Mouse (Mus musculus): ENCODE measurements around the gene Apoc2.

Apoc2 gene

DNA sequence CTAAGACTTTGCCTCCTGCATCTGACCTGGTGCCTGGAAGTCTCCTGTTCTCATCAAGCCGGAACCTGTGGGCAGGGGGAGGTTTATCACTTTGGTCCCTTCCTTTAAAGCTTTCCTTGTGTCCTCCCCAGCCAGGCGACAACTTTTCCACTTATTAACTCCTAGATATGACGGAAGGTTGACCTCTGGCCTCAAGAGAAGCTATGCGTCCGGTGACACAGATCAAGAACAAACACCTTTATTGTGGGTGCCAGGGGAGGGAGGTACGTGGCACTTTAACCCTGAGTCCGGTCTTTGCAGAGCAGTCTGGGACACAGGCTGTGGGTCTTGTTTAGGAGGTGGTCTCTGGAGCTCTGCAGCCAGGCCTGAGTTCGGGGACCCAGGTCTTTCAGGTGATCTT, at the start of gene Apoc2:
Apoc2 (minus strand) TSS at position 70 of the 400 bp plus-strand sequence.
- ChIA-PET CTCF (interaction anchor here in 3 of 4 experiments (0.9 to 2.3 kb wide), 3 partner anchors 9 kb away, joined by 5 to 16 read pairs (median 13); no protein-coding TSS in a partner anchor), POLR2A (interaction anchor here in 3 of 4 experiments (0.6 to 3.0 kb wide), 10 partner anchors 9 to 63 kb away, joined by 3 to 29 read pairs (median 4); partner anchors contain the start of genes Apoe (in 1 of the 3) and Tomm40 (in 1 of the 3))

DNA sequence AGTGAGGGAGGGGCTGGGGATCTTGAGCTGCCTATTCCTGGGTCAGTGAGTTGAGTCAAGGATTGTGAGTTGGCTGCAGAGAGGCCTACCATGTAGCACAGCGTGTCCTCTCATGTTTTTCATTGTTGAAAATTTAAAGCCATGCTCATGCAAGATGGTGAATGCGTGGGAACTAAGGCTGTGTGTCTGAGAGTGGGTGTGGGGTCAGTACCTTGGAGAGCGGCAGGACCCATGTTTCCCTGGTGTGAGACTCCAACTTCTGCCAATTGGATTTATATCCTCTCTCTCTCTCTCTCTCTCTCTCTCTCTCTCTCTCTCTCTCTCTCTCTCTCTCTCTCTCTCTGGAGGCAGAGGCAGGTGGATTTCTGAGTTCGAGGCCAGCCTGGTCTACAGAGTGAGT, 48.8 kb upstream of the Apoc2 start:
- POLR2A ChIA-PET: interaction anchor here in 2 of 4 experiments (0.7 to 2.0 kb wide), 4 partner anchors 11 to 61 kb away, joined by 3 to 8 read pairs (median 6); partner anchors contain the start of gene Tomm40 (in 1 of the 2)
- CTCF ChIA-PET: interaction anchor here in 2 of 4 experiments (1.5 to 1.8 kb wide), 2 partner anchors 14 to 58 kb away, joined by 4 read pairs; no protein-coding TSS in a partner anchor

DNA sequence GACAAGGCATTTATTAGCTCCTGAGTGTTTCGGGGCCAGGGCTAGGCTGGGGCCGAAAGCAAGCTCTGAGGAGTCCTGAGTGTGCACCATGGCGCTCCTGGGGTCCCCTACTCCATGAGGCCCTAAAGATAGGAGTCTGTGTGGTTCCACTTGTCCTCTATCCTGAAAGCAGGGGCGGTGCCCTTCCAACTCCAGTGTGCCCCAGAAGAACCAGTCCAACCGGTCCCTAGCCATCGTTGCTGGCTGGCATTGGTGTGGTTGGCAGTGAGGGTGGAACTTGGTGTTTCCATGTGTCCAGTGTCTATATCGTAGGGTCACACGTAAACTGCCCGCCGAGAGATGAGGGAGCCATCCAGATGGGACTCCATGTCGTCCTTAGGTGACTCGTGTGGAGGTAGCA, 46.4 kb upstream of the Apoc2 start:
- ChIA-PET CTCF (interaction anchor here in 1 of 4 experiments (0.8 kb wide), 1 partner anchor 17 kb away, joined by 3 read pairs; no protein-coding TSS in a partner anchor), POLR2A (interaction anchor here in 2 of 4 experiments (0.7 to 19.0 kb wide), 6 partner anchors 9 to 560 kb away, joined by 3 to 415 read pairs (median 8); partner anchors contain the start of genes Tomm40 (in 2 of the 2), Apoc1 (in 1 of the 2) and Apoe (in 1 of the 2))

DNA sequence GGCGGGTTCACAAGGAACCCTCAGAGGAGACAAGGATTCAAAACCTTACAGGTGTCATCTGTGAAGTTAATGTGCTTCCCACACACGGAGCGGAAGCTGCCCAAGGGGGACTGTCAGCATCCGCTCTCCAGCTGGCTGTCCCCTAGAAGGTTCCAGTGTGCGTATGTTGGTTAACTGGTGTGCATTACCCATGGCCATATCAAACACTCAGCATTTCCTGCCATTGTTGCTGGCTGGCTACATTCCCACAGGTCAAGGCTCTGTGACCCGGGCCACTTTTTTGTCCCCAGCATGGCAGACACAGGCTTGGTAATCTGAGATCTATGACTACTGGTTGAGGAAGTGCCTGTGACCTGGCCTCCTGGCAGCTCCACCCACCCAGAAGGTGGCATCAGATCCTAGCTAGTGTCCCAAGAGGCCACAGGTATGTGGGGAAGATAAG, 45.0 kb upstream of the Apoc2 start:
- POLR2A ChIA-PET: interaction anchor here in 3 of 4 experiments (0.7 to 19.0 kb wide), 6 partner anchors 9 to 113 kb away, joined by 3 to 415 read pairs (median 6); partner anchors contain the start of genes Apoc1 (in 1 of the 3) and Apoe (in 1 of the 3)
- CTCF ChIA-PET: interaction anchor here in 1 of 4 experiments (0.9 kb wide), 1 partner anchor 18 kb away, joined by 3 read pairs; no protein-coding TSS in a partner anchor

DNA sequence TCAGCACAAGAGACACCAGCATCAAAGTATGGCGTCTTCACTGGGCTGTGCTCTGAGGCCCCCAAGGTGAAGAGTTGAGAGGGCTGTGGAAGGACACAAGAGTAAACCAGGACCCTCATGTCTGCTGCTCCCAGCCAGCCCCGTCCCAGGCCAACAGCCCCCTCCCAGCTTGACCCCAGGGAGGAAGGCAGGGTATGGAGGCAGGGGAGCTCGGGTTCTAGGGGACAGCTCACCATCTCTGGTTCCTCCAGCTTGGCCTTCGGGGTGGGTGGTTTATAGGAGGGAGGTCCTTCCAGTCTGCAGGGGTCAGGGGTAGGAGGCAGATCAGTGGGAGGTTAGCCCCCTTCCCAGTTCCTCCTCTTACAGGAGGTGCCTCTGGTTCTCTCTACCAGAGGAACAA, 41.5 kb upstream of the Apoc2 start:
- POLR2A ChIA-PET: interaction anchor here in 2 of 4 experiments (0.8 to 19.0 kb wide), 6 partner anchors 13 to 23 kb away, joined by 3 to 415 read pairs (median 27); partner anchors contain the start of genes Apoc1 (in 2 of the 2) and Apoe (in 2 of the 2)
- CTCF ChIA-PET: interaction anchor here in 1 of 4 experiments (0.5 to 0.6 kb wide), 2 partner anchors 126 to 153 kb away, joined by 4 read pairs; no protein-coding TSS in a partner anchor

DNA sequence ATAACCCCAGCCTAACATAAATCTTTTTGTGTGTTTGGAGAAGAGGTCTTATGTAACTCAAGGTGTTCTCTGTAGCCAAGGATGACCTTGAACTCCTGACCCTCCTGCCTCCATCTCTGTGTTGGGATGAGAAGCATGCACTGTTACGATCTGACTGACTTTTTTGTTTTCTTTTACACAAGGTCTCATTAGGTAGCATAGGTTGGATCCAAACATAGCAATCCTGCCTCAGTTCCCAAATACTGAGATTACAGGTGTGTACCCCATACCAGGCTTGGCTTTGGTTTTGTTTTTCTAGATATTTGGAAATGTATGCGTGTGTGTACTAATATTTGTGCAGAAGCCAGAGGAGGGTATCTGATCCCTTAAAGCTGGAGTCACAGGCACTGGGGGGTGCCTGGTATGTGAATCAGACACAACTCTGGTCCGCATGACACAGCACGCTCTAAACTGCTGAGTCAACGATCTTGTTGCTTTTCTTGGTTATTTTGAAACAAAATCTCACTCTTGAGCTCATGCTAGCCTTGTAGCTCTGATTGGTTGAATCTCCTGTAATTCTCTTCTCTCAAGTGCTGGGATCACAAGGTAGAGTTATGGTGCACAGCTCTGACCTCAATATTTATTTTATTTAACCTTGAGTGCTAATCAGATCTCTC, 40.7 kb upstream of the Apoc2 start:
- ChIA-PET CTCF (interaction anchor here in 1 of 4 experiments (0.5 kb wide), 1 partner anchor 154 kb away, joined by 4 read pairs; no protein-coding TSS in a partner anchor), POLR2A (interaction anchor here in 2 of 4 experiments (0.8 to 19.0 kb wide), 6 partner anchors 14 to 23 kb away, joined by 3 to 415 read pairs (median 27); partner anchors contain the start of genes Apoc1 (in 2 of the 2) and Apoe (in 2 of the 2))

DNA sequence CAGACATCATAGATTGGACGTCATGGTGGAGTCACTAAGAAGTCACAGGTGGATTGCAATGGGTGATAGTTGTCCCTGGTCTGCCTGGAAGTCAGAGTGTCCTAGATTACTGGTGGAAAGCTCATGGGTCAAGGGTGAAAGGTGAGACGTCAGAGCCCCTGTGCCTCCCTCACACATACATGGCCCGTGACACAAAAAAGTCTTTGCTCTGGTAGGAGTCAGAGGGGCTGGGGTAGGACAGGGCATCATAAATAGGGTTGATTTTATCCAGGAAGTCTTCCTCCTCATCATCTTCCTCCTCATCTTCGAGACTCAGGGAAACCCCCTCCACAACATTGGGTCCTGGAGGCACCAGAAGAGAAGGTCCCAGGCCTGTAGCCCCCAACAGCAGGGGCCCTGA, 39.6 kb upstream of the Apoc2 start:
- POLR2A ChIA-PET: interaction anchor here in 2 of 4 experiments (0.6 to 19.0 kb wide), 9 partner anchors 11 to 72 kb away, joined by 3 to 415 read pairs (median 12); partner anchors contain the start of genes Apoc1 (in 2 of the 2) and Apoe (in 2 of the 2)

DNA sequence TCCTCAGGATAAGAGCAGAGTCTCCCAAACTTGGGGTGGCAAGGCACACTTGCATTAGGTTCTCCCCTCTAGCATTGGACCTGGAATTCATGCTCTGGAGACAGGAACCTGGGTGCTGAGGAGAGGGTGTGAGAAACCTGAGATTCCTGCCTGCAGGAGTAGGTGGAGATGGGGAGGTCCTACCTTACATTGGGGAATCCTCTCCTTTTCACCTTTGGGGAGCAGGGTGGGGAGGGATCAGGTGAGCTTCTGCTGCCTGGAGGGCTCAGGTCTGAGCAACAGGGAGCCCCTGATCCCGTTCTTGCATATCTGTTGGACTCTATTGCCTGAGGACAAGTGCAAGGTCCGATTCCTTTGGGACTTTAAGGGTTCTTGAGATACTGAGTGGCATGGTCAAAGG, 39.1 kb upstream of the Apoc2 start:
- CTCF ChIA-PET: interaction anchor here in 3 of 4 experiments (0.6 to 5.7 kb wide), 9 partner anchors 17 to 53 kb away, joined by 3 to 103 read pairs (median 5); partner anchors contain the start of genes Apoe (in 1 of the 3), Clptm1 (in 1 of the 3) and Nectin2 (in 1 of the 3)

More for the DNA sequence above, 39.6 kb upstream of the Apoc2 start:
- CTCF ChIA-PET: interaction anchor here in 2 of 4 experiments (0.6 to 2.2 kb wide), 2 partner anchors 18 to 33 kb away, joined by 3 to 5 read pairs; partner anchors contain the start of gene Nectin2 (in 1 of the 2)

DNA sequence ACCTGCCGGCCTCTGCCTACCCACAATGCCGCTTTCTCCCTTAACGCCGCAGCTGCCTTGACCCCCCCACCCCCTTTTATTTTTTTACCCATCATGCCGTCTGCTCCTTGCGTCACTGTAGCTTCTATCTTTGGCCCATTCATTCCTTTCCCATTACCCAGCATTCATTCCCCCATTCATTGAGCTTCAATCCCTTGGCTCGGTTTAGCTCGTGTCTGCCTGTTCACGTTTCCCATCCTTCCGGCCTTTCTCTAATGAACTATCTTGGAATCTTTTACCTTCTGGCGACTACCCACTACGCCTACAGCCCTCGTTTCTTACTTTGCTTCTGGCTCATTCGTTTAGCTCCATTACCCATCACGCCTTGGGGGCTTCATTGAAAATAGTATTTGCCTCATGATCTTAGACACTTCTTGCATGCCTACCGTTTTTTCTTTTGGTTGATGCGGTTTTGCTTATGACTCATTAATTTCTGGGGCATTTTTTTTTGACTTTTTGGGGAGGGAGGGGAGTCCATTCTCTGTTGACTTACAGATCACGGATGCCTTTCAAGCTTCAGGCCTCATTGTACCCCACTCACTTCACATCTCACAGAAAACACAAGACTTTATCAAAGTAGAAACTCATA, 38.4 kb upstream of the Apoc2 start:
- ChIA-PET CTCF (interaction anchor here (0.6 to 7.4 kb wide), 33 partner anchors 11 to 353 kb away, joined by 3 to 103 read pairs (median 5); partner anchors contain the start of genes Apoe (in 2 of the 4), Clptm1 (in 2 of the 4) and Nectin2 (in 1 of the 4)), POLR2A (interaction anchor here (0.6 to 19.0 kb wide), 95 partner anchors 8 to 844 kb away, joined by 3 to 415 read pairs (median 5); partner anchors contain the start of genes Apoe (in 3 of the 4), Bcam (in 3 of the 4), Clptm1 (in 3 of the 4) and Apoc1 (in 2 of the 4))

More for the DNA sequence above, 39.1 kb upstream of the Apoc2 start:
- POLR2A ChIA-PET: interaction anchor here in 2 of 4 experiments (0.6 to 19.0 kb wide), 23 partner anchors 9 to 107 kb away, joined by 3 to 415 read pairs (median 9); partner anchors contain the start of genes Apoc1 (in 2 of the 2), Apoe (in 2 of the 2), Bcl3 (in 1 of the 2) and Cblc (in 1 of the 2)

DNA sequence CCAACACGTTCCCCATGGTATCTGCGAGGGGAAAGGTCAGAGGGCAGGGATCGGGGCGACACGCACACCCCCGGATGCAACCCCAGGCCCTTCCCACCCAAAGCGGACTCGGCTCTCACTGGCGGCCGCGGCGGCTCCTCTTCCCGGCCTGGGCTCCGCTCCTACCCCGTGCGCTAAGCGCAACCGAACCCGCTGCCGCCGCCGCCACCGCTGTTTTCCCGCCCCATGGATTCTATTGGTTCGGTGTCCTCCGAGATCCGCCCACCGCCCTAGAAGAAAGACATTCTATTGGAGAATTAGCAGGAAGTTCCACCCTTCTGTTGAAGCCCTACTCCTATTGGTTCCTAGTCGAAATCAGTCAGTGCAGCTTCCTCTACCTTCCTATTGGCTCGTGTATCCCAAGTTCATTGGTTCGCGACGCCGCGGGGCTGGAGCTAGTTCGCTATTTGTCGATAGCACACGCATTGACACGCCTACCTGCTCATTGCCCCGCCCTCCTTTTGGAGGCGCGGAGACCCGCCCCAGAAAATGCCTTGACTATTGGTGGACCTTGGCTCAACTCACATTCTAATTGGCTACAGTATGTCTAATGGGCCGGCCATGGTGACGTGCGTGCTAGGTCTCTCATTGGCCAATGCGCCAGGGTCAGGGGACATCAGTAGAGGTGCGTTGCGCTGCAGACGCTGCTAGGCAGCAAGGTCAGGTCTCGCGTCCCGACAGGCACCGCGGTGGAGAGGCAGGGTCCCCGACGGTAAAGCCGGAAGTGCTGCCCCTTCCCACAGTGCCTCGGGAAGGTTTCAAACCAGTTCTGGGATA, 37.7 kb upstream of the Apoc2 start, which contains the start of gene Tomm40:
Tomm40 (minus strand) TSS at position 200 of the 816 bp plus-strand sequence.
- CTCF ChIA-PET: interaction anchor here (0.5 to 7.4 kb wide), 40 partner anchors 10 to 617 kb away, joined by 3 to 103 read pairs (median 4); partner anchors contain the start of genes Apoe (in 2 of the 4), Apoc1 (in 1 of the 4), Clptm1 (in 1 of the 4) and Nectin2 (in 1 of the 4)
- POLR2A ChIA-PET: interaction anchor here (0.6 to 19.0 kb wide), 101 partner anchors 8 to 843 kb away, joined by 3 to 415 read pairs (median 4); partner anchors contain the start of genes Apoe (in 3 of the 4), Bcam (in 3 of the 4), Clptm1 (in 3 of the 4) and Apoc1 (in 2 of the 4)

DNA sequence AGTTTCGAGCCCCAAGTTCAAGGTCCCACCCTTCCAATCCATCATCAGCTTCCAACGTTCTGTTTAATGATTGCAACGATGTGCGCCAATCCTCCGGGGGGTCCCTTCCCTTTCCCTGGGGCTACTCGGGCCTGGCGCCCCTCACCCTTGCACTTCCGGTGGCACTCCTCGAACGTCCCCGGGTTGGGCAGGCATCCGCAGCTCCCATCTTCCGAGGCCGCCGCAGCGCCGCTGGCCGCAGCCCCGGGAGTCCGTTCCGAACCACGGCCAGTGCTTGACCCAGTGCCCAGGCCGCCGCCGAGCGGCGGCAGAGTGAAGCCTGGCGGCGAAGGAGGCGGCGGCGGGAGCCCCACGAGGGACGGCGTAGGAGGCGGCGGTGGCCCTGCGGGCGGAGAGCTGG, 37.1 kb upstream of the Apoc2 start:
- ChIA-PET CTCF (interaction anchor here (0.5 to 7.4 kb wide), 31 partner anchors 13 to 617 kb away, joined by 3 to 103 read pairs (median 5); partner anchors contain the start of genes Apoe (in 2 of the 4), Apoc1 (in 1 of the 4), Clptm1 (in 1 of the 4) and Nectin2 (in 1 of the 4)), POLR2A (interaction anchor here (0.6 to 19.0 kb wide), 74 partner anchors 9 to 512 kb away, joined by 3 to 415 read pairs (median 5); partner anchors contain the start of genes Apoe (in 3 of the 4), Apoc1 (in 2 of the 4), Bcam (in 2 of the 4) and Cblc (in 2 of the 4))

DNA sequence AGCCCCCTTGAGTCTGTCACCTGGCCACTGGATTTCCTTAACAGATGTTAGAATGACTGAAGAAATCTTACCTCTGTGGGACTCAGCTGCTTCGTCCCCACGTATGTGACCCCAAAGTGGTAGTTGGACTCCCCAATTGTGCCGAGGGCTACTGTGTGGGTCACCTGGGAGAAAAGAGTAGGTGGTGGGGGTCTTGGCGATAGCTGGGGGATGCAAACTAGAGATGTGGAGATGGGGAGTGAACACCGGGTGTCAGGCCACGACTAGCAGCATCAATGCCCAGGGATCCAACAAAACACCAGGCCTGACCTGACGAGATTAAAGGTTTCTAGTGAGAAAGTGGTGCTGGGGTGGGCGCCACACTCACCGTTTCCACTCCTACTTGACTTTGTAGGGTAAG, 35.9 kb upstream of the Apoc2 start:
- POLR2A ChIA-PET: interaction anchor here in 3 of 4 experiments (1.0 to 19.0 kb wide), 11 partner anchors 14 to 50 kb away, joined by 3 to 415 read pairs (median 23); partner anchors contain the start of genes Apoe (in 3 of the 3), Apoc1 (in 2 of the 3) and Clptm1 (in 1 of the 3)
- CTCF ChIA-PET: interaction anchor here (0.5 to 7.4 kb wide), 12 partner anchors 12 to 308 kb away, joined by 3 to 103 read pairs (median 10); partner anchors contain the start of gene Apoe (in 2 of the 4)

DNA sequence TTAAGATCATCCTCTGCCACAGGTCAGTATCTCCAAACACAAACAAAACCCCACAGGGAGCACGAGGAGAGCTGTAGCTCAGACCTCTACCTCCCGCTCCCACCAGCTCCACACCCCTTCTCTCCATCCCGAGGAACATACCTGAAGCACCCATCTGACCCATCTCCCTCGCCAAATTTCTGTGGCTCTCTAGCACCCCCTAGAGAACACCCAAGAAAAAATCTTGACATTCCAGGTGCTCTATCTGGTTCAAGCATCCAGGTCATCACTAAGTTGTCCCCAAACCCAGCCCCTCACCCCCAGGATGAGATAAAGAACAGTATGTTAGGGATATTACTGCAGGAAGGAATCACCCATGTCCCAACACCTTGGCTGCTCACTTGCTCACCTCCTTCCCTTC, 35.5 kb upstream of the Apoc2 start:
- POLR2A ChIA-PET: interaction anchor here in 3 of 4 experiments (1.0 to 19.0 kb wide), 13 partner anchors 10 to 182 kb away, joined by 3 to 415 read pairs (median 6); partner anchors contain the start of genes Apoe (in 3 of the 3), Apoc1 (in 2 of the 3) and Clptm1 (in 1 of the 3)

DNA sequence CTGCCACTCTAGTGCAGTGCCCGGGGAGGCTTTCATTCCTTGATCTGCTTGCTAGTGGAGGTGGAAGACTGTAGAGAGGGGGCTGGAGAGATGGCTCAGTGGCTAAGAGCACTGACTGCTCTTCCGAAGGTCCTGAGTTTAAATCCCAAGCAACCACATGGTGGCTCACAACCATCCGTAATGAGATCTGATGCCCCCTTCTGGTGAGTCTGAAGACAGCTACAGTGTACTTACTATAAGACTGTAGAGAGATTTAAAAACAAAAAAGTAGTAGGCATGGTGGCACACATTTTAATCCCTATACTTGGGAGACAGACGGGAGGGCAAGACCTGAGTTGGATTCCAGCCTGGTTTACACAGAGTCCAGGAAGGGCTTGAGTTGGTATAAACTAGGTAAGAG, 34.7 kb upstream of the Apoc2 start:
- CTCF ChIA-PET: interaction anchor here (0.5 to 7.4 kb wide), 29 partner anchors 10 to 307 kb away, joined by 3 to 103 read pairs (median 4); partner anchors contain the start of genes Apoe (in 3 of the 4), Clptm1 (in 2 of the 4) and Nectin2 (in 1 of the 4)
- POLR2A ChIA-PET: interaction anchor here (0.8 to 19.0 kb wide), 20 partner anchors 9 to 181 kb away, joined by 3 to 415 read pairs (median 4); partner anchors contain the start of genes Apoe (in 3 of the 4), Apoc1 (in 2 of the 4), Clptm1 (in 1 of the 4) and Nectin2 (in 1 of the 4)

More for the DNA sequence above, 35.5 kb upstream of the Apoc2 start:
- CTCF ChIA-PET: interaction anchor here (0.5 to 7.4 kb wide), 18 partner anchors 10 to 308 kb away, joined by 3 to 103 read pairs (median 10); partner anchors contain the start of gene Apoe (in 3 of the 4)

DNA sequence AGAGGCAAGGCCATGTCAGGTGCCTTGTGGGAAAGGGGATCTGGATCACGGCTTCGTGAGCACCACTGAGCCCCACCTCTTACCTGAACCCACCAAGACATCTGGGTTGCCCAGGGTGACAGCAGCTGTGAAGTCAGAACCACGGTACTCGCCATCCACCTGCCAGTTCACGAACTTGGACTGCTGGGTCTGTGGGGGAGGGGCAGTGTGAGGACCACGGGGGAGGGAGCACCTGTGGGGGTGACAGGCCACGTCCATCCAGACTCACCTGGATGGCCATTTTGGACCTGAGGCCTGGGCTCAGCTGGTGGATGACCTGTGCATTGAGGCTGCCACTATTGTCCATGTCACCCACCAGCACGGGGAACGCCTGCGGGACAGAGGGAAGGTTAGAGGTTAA, 32.9 kb upstream of the Apoc2 start:
- CTCF ChIA-PET: interaction anchor here (0.5 to 7.4 kb wide), 13 partner anchors 8 to 167 kb away, joined by 3 to 86 read pairs (median 4); partner anchors contain the start of gene Apoe (in 1 of the 4)
- POLR2A ChIA-PET: interaction anchor here in 3 of 4 experiments (0.7 to 19.0 kb wide), 9 partner anchors 12 to 159 kb away, joined by 3 to 415 read pairs (median 5); partner anchors contain the start of genes Apoe (in 3 of the 3) and Apoc1 (in 2 of the 3)

Measured in embryonic stem cell, embryonic (primary cell).